8 mouse cellular contexts compared by ENCODE assay signal in genomic region chr7:127876467-127877348, GRCm38 (mm10). TPM values are rescaled to one million over a fixed set of nuclear protein-coding genes. Genes with fewer than 3 reads are reported as not detected.
A peak's percentile ranks its signal among the peaks of the same experiment; 100 is the strongest.
DNase-seq lines count a peak whose midpoint lies in the region; ATAC-seq and TF ChIP-seq lines count a peak whose summit lies in the region.

Gene Zfp668 (minus strand): TSS chr7:127876828.

- peak; percentile 40; the same call in 1 of the 2 replicates for TF ChIP-seq POLR2A in limb, embryonic 14.5 days (IDR thresholded peaks at IDR 0.05; ENCODE audit: borderline replicate concordance, extremely low read depth, insufficient read depth, insufficient read length)

- ATAC-seq in embryonic facial prominence, embryonic 14.5 days (ENCODE audit: low read depth), result peak; percentile 67
- peak; percentile 58 for ATAC-seq in limb, embryonic 14.5 days (ENCODE audit: low FRiP score, low read depth)
- ATAC-seq in midbrain, postnatal 0 days (ENCODE audit: low FRiP score), result peak; percentile 64

- H3K27me3 ChIP-seq in embryonic facial prominence, embryonic 14.5 days (replicated peaks; ENCODE audit: control insufficient read depth, insufficient read depth, low read length), result no peaks in the 10 kb centered on the region
- H3K27me3 ChIP-seq in limb, embryonic 14.5 days (ENCODE audit: control insufficient read depth, insufficient read depth, low read length), result no peaks in the 10 kb centered on the region
- no peaks in the 10 kb centered on the region for H3K27me3 ChIP-seq in midbrain, postnatal 0 days (ENCODE audit: insufficient read depth, low read length)

- peak; percentile 92 for DNase-seq in 3T3-L1 (ENCODE audit: low read depth, low spot score)
- DNase-seq in adrenal gland, postnatal 4 days (ENCODE audit: low spot score in 2 of 2), result peak; percentile 76 to 83
- DNase-seq in embryonic facial prominence, embryonic 14.5 days (ENCODE audit: low spot score), result peak; percentile 98
- peak; percentile 90 for DNase-seq in heart, adult 8-10 months (ENCODE audit: low spot score)
- peak; percentile 94 for DNase-seq in kidney, adult 9 months
- DNase-seq in limb, embryonic 14.5 days (ENCODE audit: low spot score), result peak; percentile 97
- DNase-seq in midbrain, postnatal 0 days (ENCODE audit: low spot score), result peak; percentile 98
- DNase-seq in spleen, postnatal 14 days (ENCODE audit: low spot score in 2 of 2), result peak; percentile 73 to 87

- peak within 1 kb of the TSS; percentile 97 for H3K9ac ChIP-seq in embryonic facial prominence, embryonic 14.5 days (ENCODE audit: low read depth, low read length)
- peak within 1 kb of the TSS; percentile 97 for H3K9ac ChIP-seq in limb, embryonic 14.5 days (ENCODE audit: low read depth, low read length, severe bottlenecking)
- H3K9ac ChIP-seq in midbrain, postnatal 0 days (replicated peaks; ENCODE audit: low read length, poor library complexity, severe bottlenecking), result peak within 1 kb of the TSS; percentile 95

- H3K4me3 ChIP-seq in embryonic facial prominence, embryonic 14.5 days (ENCODE audit: low read depth, low read length), result peak within 1 kb of the TSS; percentile 98
- peak within 1 kb of the TSS; percentile 94 for H3K4me3 ChIP-seq in limb, embryonic 14.5 days (replicated peaks; ENCODE audit: low read length)
- peak within 1 kb of the TSS; percentile 92 for H3K4me3 ChIP-seq in midbrain, postnatal 0 days (ENCODE audit: low read depth, low read length)

- WGBS in embryonic facial prominence, embryonic 14.5 days, result under 1% methylated on average over 56 of the region's 60 CpGs
- WGBS in limb, embryonic 14.5 days, result under 1% methylated on average over 60 of the region's 60 CpGs
- under 1% methylated on average over 57 of the region's 60 CpGs for WGBS in midbrain, postnatal 0 days

- H3K9me3 ChIP-seq in embryonic facial prominence, embryonic 14.5 days (ENCODE audit: control insufficient read depth, low read length), result no peaks in the 10 kb centered on the region
- no peaks in the 10 kb centered on the region for H3K9me3 ChIP-seq in limb, embryonic 14.5 days (ENCODE audit: control insufficient read depth, low read length)
- no peaks in the 10 kb centered on the region for H3K9me3 ChIP-seq in midbrain, postnatal 0 days (ENCODE audit: low read length)

- H3K27ac ChIP-seq in embryonic facial prominence, embryonic 14.5 days (replicated peaks; ENCODE audit: low read depth, low read length), result peak within 1 kb of the TSS; percentile 99
- peak within 1 kb of the TSS; percentile 99 for H3K27ac ChIP-seq in limb, embryonic 14.5 days (replicated peaks; ENCODE audit: low read depth, low read length)
- peak within 1 kb of the TSS; percentile 98 for H3K27ac ChIP-seq in midbrain, postnatal 0 days (ENCODE audit: low read depth, low read length)

- peaks cover 51% of the 10 kb centered on the region for H3K36me3 ChIP-seq in embryonic facial prominence, embryonic 14.5 days (ENCODE audit: control insufficient read depth, insufficient read depth, low read length)
- H3K36me3 ChIP-seq in limb, embryonic 14.5 days (ENCODE audit: control insufficient read depth, insufficient read depth, low read length), result peaks cover 39% of the 10 kb centered on the region
- H3K36me3 ChIP-seq in midbrain, postnatal 0 days (ENCODE audit: insufficient read depth, low read length), result peaks cover 34% of the 10 kb centered on the region

- peak within 1 kb of the TSS; percentile 90 for H3K4me2 ChIP-seq in embryonic facial prominence, embryonic 14.5 days (ENCODE audit: low read depth, low read length)
- peak within 1 kb of the TSS; percentile 74 for H3K4me2 ChIP-seq in limb, embryonic 14.5 days (replicated peaks; ENCODE audit: low read depth, low read length, severe bottlenecking)
- peak within 1 kb of the TSS; percentile 74 for H3K4me2 ChIP-seq in midbrain, postnatal 0 days (ENCODE audit: low read depth, low read length, poor library complexity, severe bottlenecking)

- H3K4me1 ChIP-seq in embryonic facial prominence, embryonic 14.5 days (ENCODE audit: control insufficient read depth, insufficient read depth, low read length), result peaks cover 15% of the 10 kb centered on the region
- peaks cover 14% of the 10 kb centered on the region for H3K4me1 ChIP-seq in limb, embryonic 14.5 days (ENCODE audit: control insufficient read depth, insufficient read depth, low read length)
- H3K4me1 ChIP-seq in midbrain, postnatal 0 days (ENCODE audit: insufficient read depth, low read length), result 0 out of 2 replicates have a peak, but pooled peaks cover 9% of the 10 kb centered on the region

- TF ChIP-seq CTCF in midbrain, postnatal 0 days (IDR thresholded peaks at IDR 0.05), result peak; percentile 2; the same call in 1 of the 2 replicates

RNA-seq across cellular contexts. Expression of gene Zfp668, which starts in this region (rescaled TPM):
- 10 to 100 TPM; 13.4 to 13.7 TPM for total RNA-seq in adrenal gland, postnatal 4 days (2021)
- 11.2 and 14.7 TPM in 2 replicates for polyA plus RNA-seq in embryonic facial prominence, embryonic 14.5 days (2014; fragmentation: Nextera tagmentation; extraction: Ambion mirVana)
- total RNA-seq in heart, adult 8-10 months (2022), result 1 to 10 TPM; 3.8 to 4.7 (median 4.3) TPM
- polyA plus RNA-seq in limb, embryonic 14.5 days (2012; rRNA removed), result 11.0 and 14.9 TPM in 2 replicates
- 10.9 and 14.8 TPM in 2 replicates for polyA plus RNA-seq in limb, embryonic 14.5 days (2014; fragmentation: Nextera tagmentation; extraction: Ambion mirVana)
- total RNA-seq in midbrain, postnatal 0 days (2014; rRNA removed), result 27.8 and 31.0 TPM in 2 replicates
- polyA plus RNA-seq in midbrain, postnatal 0 days (2015; fragmentation: Nextera tagmentation; extraction: Ambion mirVana), result 26.0 and 29.7 TPM in 2 replicates

Comparison
In these comparisons a context has a peak if more than half of its experiments do, and no peak if none do; other contexts are left out.
1. Peak in every context shown above with its lines: DNase-seq, ATAC-seq, H3K4me3 ChIP-seq and H3K27ac ChIP-seq.